Mouse (Mus musculus): ENCODE measurements around the gene Scn10a.

- TF ChIP-seq RAD21 (IDR thresholded peaks at IDR 0.05; ENCODE audit: low read depth, low read length) = no peak
- TF ChIP-seq CTCF (conservative IDR thresholded peaks at IDR 0.05 in 1 of 2, IDR thresholded peaks at IDR 0.05 in 1 of 2; ENCODE audit: low read depth in 2 of 2, low read length in 2 of 2) = no peak
These were observed 22.1 kb upstream of the Scn10a start for GRCm38 (mm10) chr9:119741101-119741786.
